Mouse (Mus musculus) embryonic facial prominence, embryonic 12.5 days (tissue): ENCODE measurements around the gene Polr3g. TPM values are rescaled to one million over a fixed set of nuclear protein-coding genes. Genes with fewer than 3 reads are reported as not detected.
"Not testable (repeated sequence)": the region's sequence is repeated elsewhere in the genome, so short reads cannot be mapped to it uniquely, and the experiment has no call there.

Experiments
- ATAC-seq: fragments of 200-750 bp; cut with Nextera tagmentation; 2 replicates; pipeline ENCODE4 v1.8.0; 2017; ENCODE audit not compliant: insufficient number of reproducible peaks, insufficient read depth, low FRiP score, low TSS enrichment
- H3K27ac ChIP-seq: fragments of 300-500 bp; sonication (generic); 2 replicates; pipeline ENCODE4 v1.5.1; 2016; ENCODE audit warnings: mild to moderate bottlenecking
- H3K27me3 ChIP-seq: fragments of 300-500 bp; sonication (generic); 2 replicates; pipeline ENCODE4 v1.6.1; 2016; ENCODE audit warnings: mild to moderate bottlenecking, moderate library complexity
- H3K36me3 ChIP-seq: fragments of 300-500 bp; sonication (generic); 2 replicates; pipeline ENCODE4 v1.6.1; 2016; ENCODE audit warnings: mild to moderate bottlenecking
- H3K4me1 ChIP-seq: fragments of 300-500 bp; sonication (generic); 2 replicates; pipeline ENCODE4 v1.6.1; 2016
- H3K4me2 ChIP-seq: fragments of 300-500 bp; sonication (generic); replicated peaks from 2 replicates; pipeline ENCODE4 v1.6.1; 2016; ENCODE audit warnings: mild to moderate bottlenecking, moderate library complexity
- H3K4me3 ChIP-seq: fragments of 300-500 bp; sonication (generic); 2 replicates; pipeline ENCODE4 v1.5.1; 2016; ENCODE audit warnings: mild to moderate bottlenecking
- H3K9ac ChIP-seq: fragments of 300-500 bp; sonication (generic); 2 replicates; pipeline ENCODE4 v1.6.1; 2016; ENCODE audit warnings: mild to moderate bottlenecking, moderate library complexity
- H3K9me3 ChIP-seq: fragments of 300-500 bp; sonication (generic); 2 replicates; pipeline ENCODE4 v1.6.1; 2016; ENCODE audit warnings: mild to moderate bottlenecking, moderate library complexity
- WGBS: fragments of 180-500 bp; shearing (Covaris S2); methylation state at CpG from one replicate; pipeline ENCODE4 v1.1.7; 2016; 5-methylcytosine and 5-hydroxymethylcytosine counted together
- polyA plus RNA-seq: library from polyadenylated mRNA; unstranded; fragments of >200 nt; fragmentation: Nextera tagmentation; extraction: Ambion mirVana; gene quantifications from 2 replicates; pipeline ENCODE4 v1.2.1, GENCODE M21; 2016

Gene Polr3g
- polyA plus RNA-seq, 1 experiment from 2014 or later: 17.2 TPM

DNA sequence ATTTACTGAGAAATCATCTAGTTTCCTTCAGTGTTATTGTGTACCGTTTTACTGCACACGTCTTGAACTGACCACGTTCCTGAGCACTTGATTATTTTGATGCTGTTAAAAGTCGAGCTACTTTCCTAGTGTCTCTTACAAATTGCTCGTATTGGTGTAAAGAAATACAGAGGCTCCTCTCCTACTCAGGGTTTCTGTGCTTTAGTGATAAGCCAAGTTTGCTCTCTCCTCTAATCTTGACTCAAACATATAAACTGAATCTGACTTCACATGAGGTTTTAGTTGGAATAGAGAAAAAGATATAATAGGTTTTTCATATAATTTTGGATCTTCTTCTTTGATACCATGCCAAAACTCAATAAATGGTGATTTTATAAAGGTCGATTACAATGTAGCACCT is 64.5 kb downstream of the Polr3g start:
- Histone ChIP-seq H3K4me3 (no peak overlapping the region), H3K4me1 (no peaks in the 10 kb centered on the region), H3K9ac (no peak overlapping the region), H3K4me2 (no peak overlapping the region), H3K36me3 (no peaks in the 10 kb centered on the region), H3K27me3 (no peaks in the 10 kb centered on the region), H3K27ac (no peak overlapping the region), H3K9me3 (no peaks in the 10 kb centered on the region)
- WGBS: 83% methylated on average over 6 of the region's 6 CpGs
- no peak for ATAC-seq

- no peaks in the 10 kb centered on the region for H3K36me3 ChIP-seq
- no peaks in the 10 kb centered on the region for H3K9me3 ChIP-seq
- H3K9ac ChIP-seq: no peak overlapping the region
- 91% methylated on average over 11 of the region's 11 CpGs for WGBS
- no peak overlapping the region for H3K4me3 ChIP-seq
- H3K27ac ChIP-seq: no peak overlapping the region
- H3K27me3 ChIP-seq: no peaks in the 10 kb centered on the region
- H3K4me1 ChIP-seq: peaks cover 4% of the 10 kb centered on the region; the same call in 1 of the 2 replicates
- no peak for ATAC-seq
- H3K4me2 ChIP-seq: no peak overlapping the region
Measured at GRCm38 (mm10) chr13:81644047-81644565, 66.7 kb downstream of the Polr3g start.

DNA sequence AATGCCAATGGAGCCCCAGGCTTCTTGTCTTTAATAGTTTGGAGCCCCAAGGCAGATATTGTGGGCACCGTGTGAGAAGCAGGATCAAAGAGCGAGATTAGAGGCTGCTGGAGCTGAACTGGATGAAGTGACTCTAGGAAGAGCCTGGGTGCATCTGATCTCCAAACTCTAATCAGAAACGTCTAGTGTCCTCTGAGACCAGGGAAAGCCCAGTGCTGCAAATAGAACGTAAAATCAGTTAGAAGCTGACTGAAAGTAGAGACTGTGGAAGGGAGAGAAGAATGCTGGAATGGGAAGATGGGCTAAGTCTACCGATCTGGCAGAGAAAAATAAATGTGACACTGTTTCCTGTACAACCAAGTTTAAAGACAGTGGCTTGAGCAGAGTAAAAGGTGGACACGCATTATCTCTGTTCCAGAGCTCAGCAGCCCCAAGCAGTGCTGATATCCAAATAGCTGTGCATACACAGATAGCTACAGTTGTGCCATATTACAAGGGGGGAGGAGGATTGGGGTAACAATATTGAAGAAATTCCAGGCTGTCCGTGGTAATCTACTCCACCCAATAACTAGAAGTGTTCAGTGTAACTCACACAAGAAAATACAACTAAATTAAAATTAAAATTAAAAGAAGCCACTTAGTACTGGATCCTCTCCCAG is 68.2 kb downstream of the Polr3g start:
- 58% methylated on average over 7 of the region's 7 CpGs for WGBS
- no peaks in the 10 kb centered on the region for H3K36me3 ChIP-seq
- peaks cover 4% of the 10 kb centered on the region; the same call in 1 of the 2 replicates for H3K4me1 ChIP-seq
- no peak overlapping the region for H3K4me2 ChIP-seq
- no peaks in the 10 kb centered on the region for H3K9me3 ChIP-seq
- no peak overlapping the region for H3K4me3 ChIP-seq
- ATAC-seq: no peak
- no peak overlapping the region for H3K9ac ChIP-seq
- no peak overlapping the region for H3K27ac ChIP-seq
- no peaks in the 10 kb centered on the region for H3K27me3 ChIP-seq

- no peaks in the 10 kb centered on the region for H3K36me3 ChIP-seq
- peaks cover 4% of the 10 kb centered on the region; the same call in 1 of the 2 replicates for H3K4me1 ChIP-seq
- 8% methylated on average over 8 of the region's 8 CpGs for WGBS
- ATAC-seq: peak; percentile 72
- H3K4me3 ChIP-seq: no peak overlapping the region
- peak overlapping the region; percentile 30; the same call in 1 of the 2 replicates for H3K4me2 ChIP-seq
- H3K27me3 ChIP-seq: no peaks in the 10 kb centered on the region
- no peak overlapping the region for H3K9ac ChIP-seq
- H3K27ac ChIP-seq: peak overlapping the region; percentile 84
- H3K9me3 ChIP-seq: no peaks in the 10 kb centered on the region
Measured at GRCm38 (mm10) chr13:81641289-81642045, 69.3 kb downstream of the Polr3g start.

GRCm38 (mm10) chr13:81640881-81641280 is 69.9 kb downstream of the Polr3g start:
- Histone ChIP-seq H3K9me3 (no peaks in the 10 kb centered on the region), H3K9ac (no peak overlapping the region), H3K4me2 (no peak overlapping the region), H3K27me3 (no peaks in the 10 kb centered on the region), H3K4me1 (peaks cover 4% of the 10 kb centered on the region; the same call in 1 of the 2 replicates), H3K4me3 (no peak overlapping the region), H3K27ac (peak overlapping the region; percentile 84; the same call in 1 of the 2 replicates), H3K36me3 (no peaks in the 10 kb centered on the region)
- ATAC-seq: no peak
- WGBS: 17% methylated on average over 6 of the region's 6 CpGs

GRCm38 (mm10) chr13:81639624-81640023 is 71.2 kb downstream of the Polr3g start:
- Histone ChIP-seq H3K4me3 (no peak overlapping the region), H3K4me1 (peaks cover 4% of the 10 kb centered on the region; the same call in 1 of the 2 replicates), H3K9ac (no peak overlapping the region), H3K36me3 (no peaks in the 10 kb centered on the region), H3K27me3 (no peaks in the 10 kb centered on the region), H3K27ac (no peak overlapping the region), H3K4me2 (no peak overlapping the region), H3K9me3 (no peaks in the 10 kb centered on the region)
- 22% methylated on average over 4 of the region's 4 CpGs for WGBS
- no peak; the same call in 1 of the 2 replicates for ATAC-seq

DNA sequence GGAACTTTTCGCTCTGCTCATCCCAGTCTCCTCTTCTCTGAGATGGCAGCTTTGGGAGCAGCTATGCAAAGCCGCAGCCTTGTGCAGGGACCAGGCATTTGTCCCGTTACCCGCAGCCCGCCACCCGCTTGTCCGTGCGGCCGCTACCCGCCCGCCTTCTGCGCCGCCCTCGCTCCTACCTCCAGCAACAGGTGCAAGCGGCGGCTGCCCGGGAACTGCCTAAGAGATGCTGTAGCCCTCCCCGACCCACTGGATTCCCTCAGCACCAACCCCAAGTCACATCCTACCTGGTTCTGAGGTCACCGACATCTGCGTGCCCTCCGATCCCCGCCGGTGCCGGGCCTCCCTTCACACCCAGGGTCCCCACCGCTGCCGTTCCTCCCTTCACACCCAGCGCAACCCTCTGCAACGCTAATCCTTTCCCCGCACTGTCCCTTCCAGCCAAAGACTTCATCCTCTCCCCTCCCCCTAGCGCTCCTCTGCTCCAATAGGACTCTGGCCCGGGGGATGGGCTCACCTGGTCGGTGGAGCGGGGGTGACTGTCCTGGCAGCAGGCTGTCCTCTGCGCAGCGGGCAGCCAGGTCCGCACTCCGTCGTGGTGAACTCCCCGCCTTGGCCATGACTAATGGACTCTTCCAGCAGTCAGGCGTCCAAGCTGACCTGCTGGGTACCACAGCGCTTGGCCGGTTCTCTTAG is 77.9 kb downstream of the Polr3g start, which contains the start of gene Adgrv1:
Adgrv1 (minus strand) TSS at position 435 of the 696 bp plus-strand sequence.
- Histone ChIP-seq H3K36me3 (no peaks in the 10 kb centered on the region), H3K27me3 (peaks cover 20% of the 10 kb centered on the region), H3K4me3 (peak within 1 kb of the TSS; percentile 46), H3K4me1 (0 out of 2 replicates have a peak, but pooled peaks cover 7% of the 10 kb centered on the region), H3K27ac (no peak within 1 kb of the TSS), H3K9me3 (no peaks in the 10 kb centered on the region), H3K4me2 (peak within 1 kb of the TSS; percentile 80), H3K9ac (peak within 1 kb of the TSS; percentile 25)
- WGBS: under 1% methylated on average over 42 of the region's 42 CpGs
- ATAC-seq: peak; percentile 96

- no peak overlapping the region for H3K4me3 ChIP-seq
- 35% methylated on average over 5 of the region's 5 CpGs for WGBS
- no peak overlapping the region for H3K4me2 ChIP-seq
- no peak overlapping the region for H3K27ac ChIP-seq
- H3K36me3 ChIP-seq: no peaks in the 10 kb centered on the region
- peaks cover 20% of the 10 kb centered on the region for H3K27me3 ChIP-seq
- H3K9me3 ChIP-seq: no peaks in the 10 kb centered on the region
- 0 out of 2 replicates have a peak, but pooled peaks cover 7% of the 10 kb centered on the region for H3K4me1 ChIP-seq
- ATAC-seq: no peak
- no peak overlapping the region for H3K9ac ChIP-seq
Measured at GRCm38 (mm10) chr13:81630566-81630965, 80.2 kb downstream of the Polr3g start.

- Histone ChIP-seq H3K9me3 (no peaks in the 10 kb centered on the region), H3K27ac (no peak overlapping the region), H3K36me3 (no peaks in the 10 kb centered on the region), H3K4me1 (0 out of 2 replicates have a peak, but pooled peaks cover 7% of the 10 kb centered on the region), H3K27me3 (peaks cover 18% of the 10 kb centered on the region), H3K9ac (no peak overlapping the region), H3K4me3 (no peak overlapping the region), H3K4me2 (no peak overlapping the region)
- WGBS: 55% methylated on average over 3 of the region's 3 CpGs
- peak; percentile 58; the same call in 1 of the 2 replicates for ATAC-seq
Measured at GRCm38 (mm10) chr13:81629395-81629794, 81.4 kb downstream of the Polr3g start.

GRCm38 (mm10) chr13:81628631-81629190 is 82.1 kb downstream of the Polr3g start:
- Histone ChIP-seq H3K9me3 (no peaks in the 10 kb centered on the region), H3K27ac (no peak overlapping the region), H3K4me3 (no peak overlapping the region), H3K27me3 (peaks cover 13% of the 10 kb centered on the region), H3K36me3 (no peaks in the 10 kb centered on the region), H3K9ac (no peak overlapping the region), H3K4me2 (no peak overlapping the region), H3K4me1 (0 out of 2 replicates have a peak, but pooled peaks cover 7% of the 10 kb centered on the region)
- ATAC-seq: no peak
- 45% methylated on average over 2 of the region's 2 CpGs for WGBS

- not testable (repeated sequence) for H3K4me1 ChIP-seq, ATAC-seq, H3K36me3 ChIP-seq, H3K9me3 ChIP-seq, H3K27ac ChIP-seq, H3K4me2 ChIP-seq, H3K27me3 ChIP-seq, H3K9ac ChIP-seq, H3K4me3 ChIP-seq
- WGBS: 92% methylated on average over 1 of the region's 1 CpGs
Measured at GRCm38 (mm10) chr13:81627861-81628260, 83.0 kb downstream of the Polr3g start.
